Mouse (Mus musculus): ENCODE data around the gene Tex12. TPM values are rescaled to one million over a fixed set of nuclear protein-coding genes. Genes with fewer than 3 reads are reported as not detected.

The Tex12 gene
- not detected in 4 replicates for total RNA-seq (2023)

DNA sequence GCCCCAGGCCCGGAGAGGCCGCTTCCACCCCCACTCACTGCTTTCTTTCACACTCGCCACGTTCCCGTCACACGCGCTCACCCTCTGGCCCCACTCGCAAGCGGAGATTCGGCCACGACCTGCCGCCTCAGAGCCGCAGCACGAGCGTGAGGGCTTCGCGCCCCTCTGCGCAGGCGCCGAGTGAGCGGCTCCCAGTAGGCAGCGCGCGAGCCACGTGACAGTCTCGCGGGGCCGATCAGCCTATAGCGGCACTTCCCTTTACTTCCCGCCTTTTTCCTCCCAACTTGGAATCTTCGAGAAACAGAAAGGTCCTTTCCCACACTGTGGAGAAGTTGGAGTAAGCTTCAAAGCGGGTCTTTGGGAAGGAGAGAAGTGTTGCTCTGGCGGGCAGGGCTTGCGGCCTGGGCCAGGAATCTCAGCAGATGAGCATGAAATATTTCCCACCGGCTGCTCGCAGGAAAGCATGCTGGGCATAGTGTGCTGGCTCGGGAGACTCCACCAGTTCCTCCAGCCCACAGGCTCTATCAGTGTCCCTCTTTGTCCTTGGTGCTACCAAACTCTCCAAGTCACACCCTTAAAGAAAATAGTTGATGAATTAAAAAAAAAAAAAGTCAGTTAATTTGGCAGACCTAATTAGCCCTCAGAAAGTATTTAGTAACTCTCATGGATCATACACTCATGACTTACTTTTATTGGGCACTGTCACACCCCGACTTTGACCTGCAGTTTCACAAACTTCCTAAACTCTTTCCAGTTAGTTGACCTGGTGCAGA is at the start of gene Tex12:
Gene Tex12 (minus strand): TSS at position 181 of the 773 bp plus-strand sequence.

DNA sequence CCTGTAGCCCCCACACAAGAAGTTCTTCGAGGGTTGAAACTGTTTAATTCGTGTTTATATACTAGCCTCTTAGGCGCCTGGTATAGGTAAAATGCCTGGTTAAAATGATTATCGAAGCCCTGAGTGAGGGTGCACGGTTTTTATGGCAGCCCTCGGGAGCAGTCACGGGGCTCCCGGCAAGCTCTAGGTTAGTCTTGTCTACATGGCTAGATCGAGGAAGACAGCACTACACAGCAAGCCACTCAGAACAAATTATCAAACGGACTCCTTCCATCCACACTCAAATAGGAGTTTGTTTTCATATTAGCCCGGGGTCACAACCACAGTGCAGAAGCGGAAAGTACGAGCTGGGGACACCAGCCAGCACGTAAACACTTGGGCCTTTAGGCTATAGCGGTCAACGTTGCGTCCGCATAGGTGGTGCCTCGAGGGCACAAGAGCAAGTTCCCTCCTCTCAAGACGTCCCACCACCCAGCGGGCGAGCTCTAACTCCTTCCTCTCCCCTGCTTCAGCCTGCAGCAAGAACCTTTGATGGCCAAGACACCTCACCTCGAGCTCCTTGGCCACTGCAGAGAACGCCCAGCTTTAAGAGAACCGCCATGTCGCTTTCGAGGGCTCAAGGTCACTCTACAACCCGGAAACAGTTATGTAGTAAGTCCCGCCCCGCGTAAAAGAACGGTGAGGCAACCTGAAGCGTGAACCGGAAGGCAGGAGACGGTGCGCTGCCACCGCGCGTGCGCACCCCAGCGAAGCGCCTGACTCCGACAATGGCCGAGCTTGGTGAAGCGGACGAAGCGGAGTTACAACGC is 42.3 kb upstream of the Tex12 start, which contains the start of the genes Sdhd and Timm8b:
Gene Sdhd (minus strand): TSS at position 624 of the 809 bp plus-strand sequence.
Gene Timm8b (plus strand): TSS at position 722 of the 809 bp plus-strand sequence.

DNA sequence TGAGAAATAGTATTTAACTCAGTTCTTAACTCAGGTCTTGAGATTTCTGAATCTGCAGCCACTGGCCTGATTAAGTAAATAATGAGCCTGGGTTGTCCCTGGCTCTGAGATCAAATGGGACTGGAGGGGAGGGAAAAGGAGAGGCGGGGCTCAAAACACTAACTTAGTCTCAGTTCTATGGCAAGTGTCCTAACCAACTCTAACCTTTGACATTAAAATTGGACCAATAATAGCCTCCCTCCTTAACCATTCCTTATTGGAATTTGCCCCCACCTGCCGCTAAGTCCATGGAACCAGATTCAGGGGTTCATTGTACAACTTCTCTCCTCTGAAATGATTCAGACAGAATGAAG is 6.1 kb downstream of the Tex12 start, which contains the start of gene Bco2:
Gene Bco2 (minus strand): TSS at position 88 of the 353 bp plus-strand sequence.

DNA sequence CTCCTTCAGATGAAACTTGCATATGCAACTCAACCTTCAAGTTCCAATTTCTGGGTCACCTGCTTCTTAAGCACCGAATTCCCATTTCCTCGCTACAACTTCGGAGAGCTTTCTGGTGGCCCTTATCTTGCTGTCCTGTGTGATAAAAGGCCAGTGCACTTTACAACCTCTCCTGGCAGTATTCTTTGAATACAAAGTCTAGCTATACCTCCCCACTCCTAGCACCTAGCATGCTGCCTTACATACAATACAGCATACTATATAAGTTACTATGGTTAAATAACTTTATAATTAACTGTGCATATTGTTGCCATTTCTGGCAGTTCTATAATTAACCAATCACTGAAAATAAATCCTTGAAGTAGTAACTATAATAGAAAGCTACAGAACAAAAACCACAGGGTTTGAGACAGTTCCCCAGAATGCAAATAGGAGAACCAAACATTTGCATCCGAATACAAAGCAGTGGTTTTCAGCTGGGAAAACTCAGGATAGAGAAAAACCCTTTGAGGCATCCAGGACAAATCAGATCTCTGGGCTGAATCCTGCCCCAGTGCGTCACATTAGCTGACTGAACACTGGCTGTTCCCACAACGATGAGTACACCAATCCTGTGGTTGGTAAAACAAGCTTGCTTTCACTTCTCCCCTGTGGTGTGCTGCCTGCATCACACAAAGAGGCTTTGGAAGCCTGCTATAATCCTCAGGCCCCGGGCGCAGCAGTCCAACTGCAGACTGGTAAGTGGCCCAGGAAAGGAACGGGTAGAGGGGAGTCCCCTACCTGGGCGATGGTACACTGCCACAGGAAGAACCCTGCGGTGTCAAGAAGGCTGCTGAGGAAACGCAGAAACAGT is 6.7 kb downstream of the Tex12 start, which contains the start of gene Il18:
Gene Il18 (plus strand): TSS at position 587 of the 853 bp plus-strand sequence.

DNA sequence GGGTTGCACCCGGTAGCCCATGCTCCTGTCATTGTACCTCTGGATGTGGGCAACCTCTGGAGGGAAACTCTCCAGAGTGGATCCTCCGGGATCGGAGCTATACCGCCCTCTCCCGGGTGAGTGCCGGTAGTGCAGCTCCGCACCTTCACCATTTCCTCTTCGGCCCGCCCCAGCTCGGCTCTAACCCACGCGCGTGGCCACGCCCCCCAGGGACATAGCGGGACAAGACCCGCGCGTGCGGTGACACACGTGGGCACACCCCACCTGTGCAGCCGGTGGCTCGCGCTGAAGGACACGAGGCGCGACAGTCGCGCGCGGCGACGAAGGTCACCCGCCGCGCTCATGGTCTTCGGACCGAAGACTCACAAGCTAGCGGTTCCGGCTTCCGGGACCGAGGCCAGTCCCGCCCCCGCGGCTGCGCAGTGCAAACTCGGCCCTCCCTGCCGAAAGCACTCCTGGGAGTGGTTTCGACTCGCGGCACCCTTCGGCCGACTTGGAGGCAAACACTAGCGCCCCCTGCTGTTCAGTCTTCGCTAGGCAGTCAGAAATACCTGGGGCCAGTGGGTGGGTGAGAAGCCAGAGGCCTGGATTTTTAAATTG is 32.7 kb downstream of the Tex12 start, which contains the start of gene Pts:
Gene Pts (minus strand): TSS at position 432 of the 600 bp plus-strand sequence.

Other genes with a start within 250 kb of the Tex12 start
- gene Rpl10-ps3, start 216.4 kb downstream of the Tex12 start, total RNA-seq (2023) = 1,216 to 1,416 TPM (median 1,347 TPM) in 4 replicates
- not detected in 4 replicates for gene Plet1, start 66.8 kb downstream of the Tex12 start, total RNA-seq (2023)
- 50.6 to 59.8 TPM (median 56.2 TPM) in 4 replicates for gene Pts, start 32.6 kb downstream of the Tex12 start, total RNA-seq (2023)
- gene Il18, start 6.5 kb downstream of the Tex12 start, total RNA-seq (2023) = 19.4 to 25.3 TPM (median 21.9 TPM) in 4 replicates
- 2.8 to 4.0 TPM (median 3.4 TPM) in 4 replicates for gene Bco2, start 6.1 kb downstream of the Tex12 start, total RNA-seq (2023)
- gene Sdhd, start 42.5 kb upstream of the Tex12 start, total RNA-seq (2023) = 48.6 to 58.1 TPM (median 54.7 TPM) in 4 replicates
- gene Timm8b, start 42.6 kb upstream of the Tex12 start, total RNA-seq (2023) = 52.9 to 54.8 TPM (median 54.1 TPM) in 4 replicates
- gene Pih1d2, start 56.0 kb upstream of the Tex12 start, total RNA-seq (2023) = 0.49 to 1.3 TPM (median 0.75 TPM) in 4 replicates
- 26.2 to 33.0 TPM (median 28.9 TPM) in 4 replicates for gene Nkapd1, start 56.1 kb upstream of the Tex12 start, total RNA-seq (2023)
- gene Dlat, start 98.5 kb upstream of the Tex12 start, total RNA-seq (2023) = 17.2 to 28.0 TPM (median 25.0 TPM) in 4 replicates
- not detected in 4 replicates for gene Dixdc1, start 178.2 kb upstream of the Tex12 start, total RNA-seq (2023)
- not detected in 4 replicates for gene 2310030G06Rik, start 185.2 kb upstream of the Tex12 start, total RNA-seq (2023)
- gene Cryab, start 190.0 kb upstream of the Tex12 start, total RNA-seq (2023) = 0.85 TPM in 1 of 4 replicates, not detected in the others
- not detected in 4 replicates for gene Hspb2, start 191.0 kb upstream of the Tex12 start, total RNA-seq (2023)
- gene Fdxacb1, start 206.9 kb upstream of the Tex12 start, total RNA-seq (2023) = 17.6 to 21.2 TPM (median 19.4 TPM) in 4 replicates
- 21.3 to 29.7 TPM (median 25.0 TPM) in 4 replicates for gene Alg9, start 213.7 kb upstream of the Tex12 start, total RNA-seq (2023)
- 24.8 to 31.6 TPM (median 29.4 TPM) in 4 replicates for gene 1110032A03Rik, start 214.2 kb upstream of the Tex12 start, total RNA-seq (2023)

Data from B cell, adult 62 days (primary cell).